Mouse (Mus musculus): ENCODE measurements around the gene Gm7995. TPM values are rescaled to one million over a fixed set of nuclear protein-coding genes. Genes with fewer than 3 reads are reported as not detected.

Gene Gm7995
- not detected in 2 replicates for polyA plus RNA-seq (2015; fragmentation: Nextera tagmentation; extraction: Ambion mirVana)

DNA sequence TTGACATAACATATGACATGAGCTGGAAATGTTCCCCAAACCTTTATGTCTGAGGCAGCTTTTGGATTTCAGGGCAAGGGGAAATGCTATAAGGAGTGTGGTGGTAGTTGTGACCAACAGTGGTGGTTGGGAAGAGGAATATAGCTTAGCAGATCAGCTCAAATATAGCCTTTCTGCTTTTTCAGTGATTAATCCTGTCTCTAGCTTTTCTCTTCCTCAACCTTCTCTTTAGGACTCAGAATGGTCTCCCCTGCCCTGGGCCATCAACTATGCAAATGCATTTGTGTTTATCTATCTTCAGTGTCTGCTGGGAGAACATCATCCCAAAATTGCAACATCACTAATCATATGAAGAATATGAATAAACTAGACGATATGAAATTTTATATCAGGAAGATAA is at the start of gene Gm7995:
Gm7995 (plus strand) TSS at position 301 of the 400 bp plus-strand sequence.

DNA sequence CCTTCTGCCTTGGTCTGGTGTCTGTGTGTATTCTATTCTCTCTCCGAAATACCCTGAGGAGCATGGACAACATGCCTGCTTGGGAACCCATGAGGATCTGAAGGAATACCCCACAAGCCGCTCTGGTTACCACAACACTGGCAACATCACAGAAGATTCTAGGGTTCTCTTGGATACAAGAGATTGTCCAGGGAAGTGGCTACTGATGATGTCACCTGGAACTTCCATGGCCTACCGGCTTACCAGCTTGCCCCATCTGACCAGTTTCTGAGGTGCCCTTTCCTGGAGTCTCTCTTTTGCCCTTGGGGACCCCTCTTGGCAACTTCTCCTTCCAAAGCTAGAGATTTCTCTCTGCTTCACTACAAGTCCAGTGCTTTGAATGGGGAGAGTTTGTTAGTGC is 12.8 kb upstream of the Gm7995 start, which contains the start of gene Gm9611:
Gm9611 (minus strand) TSS at position 101 of the 400 bp plus-strand sequence.

Small RNA genes within 50 kb of the gene (microRNA-seq; reads per million reads assigned to microRNA genes)
- gene Gm25208 (ENCODE audit: borderline replicate concordance, insufficient number of aligned reads) (not detected), gene Gm25892 (ENCODE audit: borderline replicate concordance, insufficient number of aligned reads) (not detected)

Other genes starting within 250 kb of the Gm7995 start
- gene Gm7951, start 192.8 kb upstream of the Gm7995 start, polyA plus RNA-seq (2015; fragmentation: Nextera tagmentation; extraction: Ambion mirVana), result not detected in 2 replicates
- not detected in 2 replicates for gene Gm17027, start 147.6 kb upstream of the Gm7995 start, polyA plus RNA-seq (2015; fragmentation: Nextera tagmentation; extraction: Ambion mirVana)
- not detected in 2 replicates for gene Gm3573, start 119.4 kb upstream of the Gm7995 start, polyA plus RNA-seq (2015; fragmentation: Nextera tagmentation; extraction: Ambion mirVana)
- gene Gm17026, start 50.2 kb upstream of the Gm7995 start, polyA plus RNA-seq (2015; fragmentation: Nextera tagmentation; extraction: Ambion mirVana), result not detected in 2 replicates
- gene Gm9611, start 12.9 kb upstream of the Gm7995 start, polyA plus RNA-seq (2015; fragmentation: Nextera tagmentation; extraction: Ambion mirVana), result not detected in 2 replicates
- gene Gm8005, start 129.5 kb downstream of the Gm7995 start, polyA plus RNA-seq (2015; fragmentation: Nextera tagmentation; extraction: Ambion mirVana), result not detected in 2 replicates
- not detected in 2 replicates for gene Gm8011, start 153.7 kb downstream of the Gm7995 start, polyA plus RNA-seq (2015; fragmentation: Nextera tagmentation; extraction: Ambion mirVana)
- gene Gm8020, start 192.1 kb downstream of the Gm7995 start, polyA plus RNA-seq (2015; fragmentation: Nextera tagmentation; extraction: Ambion mirVana), result not detected in 2 replicates
- not detected in 2 replicates for gene Gm8024, start 214.1 kb downstream of the Gm7995 start, polyA plus RNA-seq (2015; fragmentation: Nextera tagmentation; extraction: Ambion mirVana)